Mouse (Mus musculus) T-helper 1 cell (primary cell): ENCODE data around the gene Hnrnpul2.

Experiments used
- in situ Hi-C: fragments of 300-600 bp; cut with MboI, MseI; formaldehyde crosslinking; loops from one replicate; pipeline ENCODE4 v1.15.1; 2025; ENCODE audit warnings: high pct_unique_total_duplicates

The Hnrnpul2 gene

DNA sequence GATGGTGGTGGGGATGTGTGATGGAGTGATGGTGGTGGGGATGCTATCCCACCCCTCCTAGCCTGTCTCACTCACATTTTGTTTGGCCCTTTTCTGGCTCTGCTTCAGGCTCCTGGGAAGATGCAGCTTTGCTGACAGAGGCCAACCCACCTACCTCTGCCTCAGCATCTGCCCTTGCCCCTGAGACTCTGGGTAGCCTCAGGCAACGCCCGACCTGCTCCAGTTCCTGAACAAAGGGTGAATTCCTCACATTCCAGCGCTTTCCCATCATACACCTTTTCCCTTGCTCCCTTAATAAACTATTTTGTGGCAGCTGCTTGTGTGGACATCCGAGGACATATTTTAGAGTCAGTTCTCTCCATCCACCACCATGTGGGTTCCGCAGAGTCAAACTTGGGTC, 28.5 kb downstream of the Hnrnpul2 start:
- in situ Hi-C loops, result loop anchor here (5.0 to 25.0 kb wide), 2 partner anchors 264 to 1039 kb away; partner anchors contain the start of gene Incenp

DNA sequence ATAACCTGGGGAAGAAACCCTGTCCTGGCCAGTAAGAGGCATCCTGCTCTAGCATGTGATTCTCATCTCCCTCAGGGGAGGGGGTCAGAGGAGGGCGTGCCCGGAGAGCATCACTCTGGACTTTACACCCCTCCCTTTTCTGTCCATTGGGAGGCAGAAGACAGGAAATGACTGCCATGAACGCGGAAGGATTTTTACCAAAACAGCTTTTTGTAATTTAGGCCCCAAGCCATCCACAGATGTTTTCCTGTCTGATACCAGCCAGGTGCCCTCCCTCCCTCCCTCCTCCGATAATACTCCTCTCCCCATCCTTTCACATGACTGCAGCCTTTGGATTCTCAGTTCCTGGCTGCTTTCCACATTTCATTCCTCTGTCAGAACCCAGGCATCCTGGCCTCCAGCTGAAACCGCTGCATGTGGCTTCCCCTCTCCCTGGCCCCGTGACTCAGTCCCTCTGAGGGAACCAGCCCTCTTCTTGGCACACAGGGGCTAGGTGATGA, 30.6 kb downstream of the Hnrnpul2 start, which contains the start of gene Lrrn4cl:
Lrrn4cl (plus strand) TSS at position 367 of the 500 bp plus-strand sequence.
- in situ Hi-C loops, result loop anchor here (25.0 kb wide), 2 partner anchors 487 to 612 kb away; no protein-coding TSS in a partner anchor

DNA sequence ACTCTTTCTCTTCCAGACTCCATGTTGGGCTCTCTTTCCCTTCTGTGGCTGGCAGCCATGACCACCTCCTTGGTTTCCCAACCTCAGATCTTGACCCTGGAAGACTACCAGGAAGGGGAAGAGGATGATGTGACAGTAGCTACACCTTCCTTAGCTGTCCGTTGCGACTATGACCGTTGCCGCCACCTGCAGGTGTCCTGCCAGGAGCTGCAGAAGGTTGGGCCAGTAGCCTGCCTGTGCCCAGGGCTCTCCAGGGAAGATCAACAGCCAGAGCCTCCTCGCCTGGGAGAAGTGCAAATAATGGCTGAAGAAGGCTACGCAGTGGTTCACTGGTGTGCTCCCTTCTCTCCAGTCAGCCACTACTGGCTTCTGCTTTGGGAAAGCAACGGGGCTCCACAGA, 31.8 kb downstream of the Hnrnpul2 start:
- in situ Hi-C loops, result loop anchor here (25.0 kb wide), 2 partner anchors 486 to 611 kb away; no protein-coding TSS in a partner anchor

DNA sequence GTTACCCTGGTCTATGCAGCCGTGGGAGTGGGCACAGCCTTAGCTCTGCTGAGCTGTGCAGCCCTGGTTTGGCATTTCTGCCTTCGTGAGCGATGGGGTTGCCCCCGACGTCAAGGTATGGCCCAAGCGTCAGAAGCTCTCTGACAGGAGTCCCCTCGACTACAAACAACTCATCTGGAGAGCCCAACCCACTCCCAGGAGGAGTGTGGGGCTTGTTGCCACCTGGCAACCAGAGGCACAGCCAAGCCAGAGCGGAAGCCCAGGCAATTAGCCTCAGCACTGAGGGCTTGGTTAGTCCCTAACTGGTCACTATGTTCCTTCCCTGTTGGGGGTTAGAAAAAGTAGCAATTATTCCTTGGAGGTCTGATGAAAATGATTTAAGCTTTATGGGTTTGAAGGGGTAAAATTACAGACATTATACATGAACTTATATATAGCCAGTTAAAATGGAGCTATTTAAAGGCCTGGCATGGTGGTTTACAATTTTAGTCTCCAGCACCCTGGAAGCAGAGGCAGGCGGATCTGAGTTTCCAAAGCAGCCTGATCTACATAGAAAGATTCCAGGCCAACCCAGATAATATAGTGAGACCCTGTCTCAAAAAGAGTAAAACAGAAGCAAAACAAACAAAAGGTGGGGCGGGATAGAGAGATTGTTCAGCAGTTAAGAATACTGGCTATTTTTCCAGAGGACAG, 32.6 kb downstream of the Hnrnpul2 start:
- in situ Hi-C loops, result loop anchor here (25.0 kb wide), 2 partner anchors 485 to 610 kb away; no protein-coding TSS in a partner anchor

DNA sequence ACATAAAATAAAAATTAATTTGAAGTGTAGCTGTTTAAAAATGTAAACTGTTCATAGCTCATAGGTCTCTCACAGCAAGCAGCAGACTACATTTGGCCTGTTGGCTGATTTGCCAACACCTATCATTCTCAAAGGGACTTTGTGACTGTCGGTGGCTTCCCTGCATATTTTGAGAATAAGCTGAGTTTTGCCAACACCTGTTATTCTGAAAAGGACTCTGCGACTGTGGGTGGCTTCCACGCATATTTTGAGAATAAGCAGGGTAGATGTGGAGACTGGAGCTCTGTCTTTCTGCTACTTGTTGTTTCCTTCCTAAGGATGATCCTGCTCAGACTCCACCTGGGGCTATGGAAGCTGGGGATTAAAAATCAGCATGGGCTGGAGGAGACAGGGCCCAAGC, 33.3 kb downstream of the Hnrnpul2 start:
- in situ Hi-C loops, result loop anchor here (25.0 kb wide), 2 partner anchors 484 to 609 kb away; no protein-coding TSS in a partner anchor

DNA sequence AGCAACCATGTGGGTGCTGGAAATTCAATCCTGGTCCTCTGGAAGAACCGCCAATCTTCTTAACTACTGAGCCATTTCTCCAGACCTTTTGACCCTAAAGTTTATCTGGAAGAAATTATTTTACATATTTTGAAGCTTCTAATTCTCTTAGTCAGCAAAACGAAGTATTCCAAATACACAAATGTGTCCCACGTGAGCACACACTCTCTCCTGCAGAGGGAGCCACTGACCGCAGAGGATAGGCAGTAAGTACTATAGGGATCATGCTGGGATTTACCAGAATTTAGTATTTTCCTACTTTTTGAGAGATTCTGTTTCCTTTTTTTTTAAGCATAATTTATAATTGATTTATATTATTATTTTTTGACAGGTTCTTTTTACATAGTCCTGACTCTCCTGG, 37.9 kb downstream of the Hnrnpul2 start:
- in situ Hi-C loops, result loop anchor here (25.0 kb wide), 2 partner anchors 480 to 605 kb away; no protein-coding TSS in a partner anchor

DNA sequence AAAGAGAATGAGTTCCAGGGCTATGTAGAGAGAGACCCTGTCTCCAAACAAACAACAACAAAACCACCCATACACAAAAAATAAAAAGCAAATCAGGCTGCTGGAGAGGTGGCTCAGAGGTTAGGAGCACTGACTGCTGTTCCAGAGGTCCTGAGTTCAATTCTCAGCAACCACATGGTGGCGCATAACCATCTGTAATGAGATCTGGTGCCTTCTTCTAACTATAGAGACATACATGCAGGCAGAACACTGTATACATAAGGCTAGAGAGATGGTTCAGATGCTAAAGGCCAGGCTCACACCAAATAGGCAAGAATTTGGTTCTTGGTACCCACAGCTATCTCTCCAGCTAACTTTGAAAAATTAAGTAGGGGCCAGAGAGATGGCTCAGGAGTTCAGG, 39.2 kb downstream of the Hnrnpul2 start:
- in situ Hi-C loops, result loop anchor here (25.0 kb wide), 2 partner anchors 478 to 603 kb away; no protein-coding TSS in a partner anchor

DNA sequence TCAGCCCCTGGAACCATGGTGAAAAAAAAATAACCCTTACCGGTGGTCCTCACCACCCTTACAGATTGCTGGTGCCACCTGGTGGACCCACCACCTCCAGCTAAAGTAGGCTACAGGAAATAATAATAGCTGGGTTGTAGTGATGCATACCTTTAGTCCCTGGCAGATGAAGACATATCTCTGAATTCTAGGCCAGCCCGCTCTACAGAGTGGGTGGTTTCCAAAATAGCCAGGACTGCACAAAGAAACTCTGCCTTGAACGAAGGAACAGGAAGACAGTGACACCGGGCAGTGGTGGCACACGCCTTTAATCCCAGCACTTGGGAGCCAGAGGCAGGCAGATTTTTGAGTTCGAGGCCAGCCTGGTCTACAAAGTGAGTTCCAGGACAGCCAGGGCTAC, 44.5 kb downstream of the Hnrnpul2 start:
- in situ Hi-C loops, result loop anchor here (25.0 kb wide), 2 partner anchors 473 to 598 kb away; no protein-coding TSS in a partner anchor

DNA sequence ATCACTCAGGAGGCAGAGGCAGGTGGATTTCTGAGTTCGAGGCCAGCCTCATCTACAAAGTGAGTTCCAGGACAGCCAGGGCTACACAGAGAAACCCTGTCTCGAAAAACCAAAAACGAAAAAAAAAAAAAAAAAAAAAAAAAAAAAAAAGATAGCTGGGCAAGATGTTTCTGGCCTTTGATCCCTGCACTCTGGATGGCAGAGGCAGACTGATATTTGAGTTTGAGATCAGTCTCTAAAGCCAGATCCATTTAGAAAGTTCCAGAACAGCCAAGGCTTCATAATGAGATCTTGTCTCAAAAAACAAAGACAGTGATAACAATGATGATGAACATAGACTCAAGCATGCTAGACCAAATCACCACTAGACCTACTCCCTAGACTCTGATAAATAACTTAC, 50.6 kb downstream of the Hnrnpul2 start:
- in situ Hi-C loops, result loop anchor here (5.0 to 25.0 kb wide), 3 partner anchors 33 to 592 kb away; partner anchors contain the start of genes Bscl2 and Gng3

DNA sequence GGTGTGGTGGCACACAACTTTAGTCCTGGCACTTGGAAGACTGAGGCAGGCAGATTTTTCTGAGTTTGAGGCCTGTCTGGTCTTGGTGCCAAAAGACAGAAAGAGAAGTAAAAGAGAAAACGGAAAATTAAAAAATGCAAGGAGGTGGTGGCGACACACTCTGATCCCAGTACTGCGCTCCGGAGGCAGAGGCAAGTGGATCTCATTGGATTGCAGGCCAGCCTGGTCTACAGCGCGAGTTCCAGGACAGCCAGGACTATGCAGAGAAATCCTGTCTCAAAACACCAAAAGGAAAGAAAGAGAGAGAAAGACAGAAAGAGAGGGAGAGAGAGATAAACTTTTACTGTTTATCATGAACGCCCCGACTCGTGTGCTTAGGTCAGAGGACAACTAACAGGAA, 51.0 kb downstream of the Hnrnpul2 start:
- in situ Hi-C loops, result loop anchor here (5.0 to 25.0 kb wide), 3 partner anchors 34 to 591 kb away; partner anchors contain the start of genes Bscl2 and Gng3

DNA sequence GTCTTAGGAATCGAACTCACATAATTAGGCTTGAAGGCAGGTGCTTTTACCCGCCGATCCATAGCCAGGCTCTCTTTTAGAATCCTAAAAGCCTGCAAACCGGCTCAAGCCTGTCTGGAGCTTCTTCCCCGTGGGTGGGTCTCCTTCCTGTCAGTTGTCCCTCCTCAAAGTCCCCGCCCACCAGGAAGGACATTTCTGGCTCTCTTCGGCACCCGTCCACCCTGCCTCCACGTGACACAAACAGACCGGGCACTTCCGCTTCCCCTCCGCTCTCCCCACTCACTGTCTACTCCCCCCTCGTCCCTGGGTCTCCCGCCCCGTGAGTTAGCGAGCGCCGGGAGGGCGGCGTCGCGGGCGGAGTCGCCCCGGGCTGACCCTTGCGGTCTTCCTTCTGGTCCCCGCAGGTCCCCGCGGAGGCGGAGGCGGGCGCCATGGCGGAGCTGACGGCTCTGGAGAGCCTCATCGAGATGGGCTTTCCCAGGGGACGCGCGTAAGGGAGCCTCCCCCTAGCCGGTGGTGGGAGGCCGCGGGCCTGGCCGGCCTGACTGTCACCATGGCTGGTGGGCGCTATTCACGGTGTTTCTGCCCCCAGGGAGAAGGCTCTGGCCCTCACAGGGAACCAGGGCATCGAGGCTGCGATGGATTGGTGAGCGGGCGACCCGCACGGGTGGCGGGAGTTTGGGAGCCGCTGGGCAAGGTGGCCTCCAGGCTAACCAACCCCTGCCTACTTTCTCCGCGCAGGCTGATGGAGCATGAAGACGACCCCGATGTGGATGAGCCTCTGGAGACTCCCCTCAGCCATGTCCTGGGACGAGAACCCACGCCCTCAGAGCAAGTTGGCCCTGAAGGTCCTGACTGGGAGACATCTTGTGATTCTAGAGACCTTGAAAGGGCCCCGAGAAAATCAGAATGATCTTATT, 51.7 kb downstream of the Hnrnpul2 start, which contains the start of gene Ubxn1:
Ubxn1 (plus strand) TSS at position 230 of the 920 bp plus-strand sequence.
- in situ Hi-C loops, result loop anchor here (5.0 to 25.0 kb wide), 3 partner anchors 34 to 591 kb away; partner anchors contain the start of genes Bscl2 and Gng3

DNA sequence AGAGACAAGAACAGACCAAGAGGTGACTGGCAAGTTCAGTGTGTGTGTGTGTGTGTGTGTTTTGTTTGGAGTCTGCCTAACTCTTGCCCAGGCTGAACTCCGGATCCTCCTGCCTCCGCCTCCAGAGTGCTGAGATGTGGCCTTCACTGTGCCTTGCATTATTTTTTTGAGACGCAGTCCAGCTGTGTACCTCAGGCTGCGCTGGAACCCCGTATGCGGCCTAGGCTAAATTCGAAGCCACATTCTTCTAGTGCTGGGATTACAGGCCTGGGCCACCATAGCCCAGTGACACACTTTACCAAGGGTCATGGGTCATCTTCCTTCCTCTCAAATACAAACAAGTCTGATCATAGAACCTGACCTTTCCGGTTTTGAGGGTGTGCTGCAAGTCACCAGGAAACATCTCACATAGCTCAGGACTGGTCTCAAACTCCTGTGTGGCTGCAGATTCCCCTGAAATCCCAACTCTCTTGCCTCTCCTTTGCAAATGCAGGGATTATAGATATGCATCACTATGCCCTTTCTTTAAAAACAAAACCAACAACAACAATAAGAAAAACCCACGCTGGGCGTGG, 52.5 kb downstream of the Hnrnpul2 start:
- in situ Hi-C loops, result loop anchor here (5.0 to 25.0 kb wide), 3 partner anchors 35 to 590 kb away; partner anchors contain the start of genes Bscl2 and Gng3

DNA sequence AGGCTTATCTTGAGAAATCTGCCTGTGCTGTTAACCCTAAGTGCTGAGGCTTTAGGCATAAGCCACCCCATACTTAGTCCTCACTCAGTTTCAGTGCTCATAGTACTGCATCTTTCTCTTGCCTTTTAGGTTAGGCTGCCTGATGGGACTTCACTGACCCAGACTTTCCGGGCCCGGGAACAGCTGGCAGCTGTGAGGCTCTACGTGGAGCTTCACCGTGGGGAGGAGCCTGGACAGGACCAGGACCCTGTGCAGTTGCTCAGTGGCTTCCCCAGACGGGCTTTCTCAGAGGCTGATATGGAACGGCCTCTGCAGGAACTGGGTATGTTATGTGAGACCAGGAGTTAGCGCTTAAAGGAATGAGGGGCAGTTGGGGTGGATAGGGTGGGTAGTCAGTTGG, 55.2 kb downstream of the Hnrnpul2 start:
- in situ Hi-C loops, result no loop called here

DNA sequence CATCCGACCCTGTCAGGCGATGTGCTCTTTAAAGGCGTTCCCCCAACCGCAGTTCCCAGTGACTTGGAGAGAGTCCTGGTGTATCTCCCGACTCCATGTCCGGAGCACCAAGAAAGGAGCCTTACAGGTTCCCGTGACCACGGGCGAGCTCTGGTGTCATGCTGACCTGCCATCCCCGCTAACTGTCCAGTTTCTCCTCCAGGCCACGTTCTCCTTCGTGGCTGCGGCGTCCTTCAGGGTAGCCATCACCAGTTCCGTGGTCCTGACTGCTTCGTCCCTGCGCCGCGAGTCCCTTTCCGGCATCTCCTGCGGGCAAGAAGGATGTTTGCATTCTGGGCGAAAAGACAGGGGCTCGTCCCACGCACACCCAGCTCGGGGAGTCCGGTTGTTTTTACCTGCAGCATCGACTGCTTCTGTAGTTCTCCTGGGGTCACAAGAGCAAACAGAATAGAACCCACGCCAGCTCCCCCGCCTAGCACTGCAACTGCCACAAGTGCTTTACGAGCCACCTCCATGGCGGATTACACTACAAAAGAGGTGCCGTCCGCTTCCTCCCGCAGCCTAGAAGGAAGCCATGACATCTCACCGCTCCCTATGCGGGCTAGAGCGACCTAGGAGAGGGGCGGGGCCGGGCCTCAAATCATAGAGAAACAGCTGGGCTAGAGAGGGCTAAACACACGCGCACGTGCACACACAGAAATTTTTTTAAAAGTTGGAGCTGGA, 60.7 kb downstream of the Hnrnpul2 start, which contains the start of gene Uqcc3:
Uqcc3 (minus strand) TSS at position 613 of the 723 bp plus-strand sequence.
- in situ Hi-C loops, result no loop called here

DNA sequence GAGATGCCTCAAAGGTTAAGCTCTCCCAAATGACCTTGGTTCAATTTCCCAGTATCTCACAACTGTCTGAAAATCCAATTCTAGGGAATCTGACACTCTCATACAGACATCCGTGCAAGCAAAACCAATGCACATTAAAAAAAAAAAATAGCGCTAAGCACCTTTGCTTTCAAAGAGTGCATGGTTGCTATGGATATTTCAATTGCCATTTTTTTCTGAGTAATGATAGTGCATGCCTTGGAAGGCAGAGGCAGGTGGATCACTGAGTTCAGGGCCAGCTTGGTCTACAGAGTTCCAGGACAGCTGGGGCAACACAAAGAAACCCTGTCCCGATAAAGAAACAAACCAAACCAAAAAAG, 61.2 kb downstream of the Hnrnpul2 start:
- in situ Hi-C loops, result no loop called here

DNA sequence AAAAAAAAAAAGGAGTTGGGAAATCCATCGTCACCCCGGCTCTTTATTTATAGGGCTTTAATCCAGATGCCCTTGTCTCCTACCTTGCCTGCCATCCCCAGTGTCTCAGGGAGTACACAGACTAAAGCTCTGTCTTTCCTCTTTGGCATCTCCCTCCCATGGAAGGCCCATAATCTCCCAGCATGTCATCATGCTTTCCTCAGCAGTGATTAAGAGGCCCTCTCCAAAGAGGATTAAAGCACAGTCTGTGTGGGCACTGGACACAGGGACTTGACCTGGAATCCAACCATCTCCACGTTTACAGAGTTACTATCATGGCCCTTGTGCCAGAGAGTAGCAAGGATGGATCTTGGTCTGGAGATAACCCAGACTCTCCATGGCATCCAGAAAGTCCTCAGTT, 63.8 kb downstream of the Hnrnpul2 start, which contains the start of the genes Lbhd1 and Gm49403:
Lbhd1 (plus strand) TSS at position 117 of the 400 bp plus-strand sequence.
Gm49403 (plus strand) TSS at position 315 of the 400 bp plus-strand sequence.
- in situ Hi-C loops, result no loop called here
